Mouse (Mus musculus): ENCODE results near the gene Flywch1.

The Flywch1 gene

DNA sequence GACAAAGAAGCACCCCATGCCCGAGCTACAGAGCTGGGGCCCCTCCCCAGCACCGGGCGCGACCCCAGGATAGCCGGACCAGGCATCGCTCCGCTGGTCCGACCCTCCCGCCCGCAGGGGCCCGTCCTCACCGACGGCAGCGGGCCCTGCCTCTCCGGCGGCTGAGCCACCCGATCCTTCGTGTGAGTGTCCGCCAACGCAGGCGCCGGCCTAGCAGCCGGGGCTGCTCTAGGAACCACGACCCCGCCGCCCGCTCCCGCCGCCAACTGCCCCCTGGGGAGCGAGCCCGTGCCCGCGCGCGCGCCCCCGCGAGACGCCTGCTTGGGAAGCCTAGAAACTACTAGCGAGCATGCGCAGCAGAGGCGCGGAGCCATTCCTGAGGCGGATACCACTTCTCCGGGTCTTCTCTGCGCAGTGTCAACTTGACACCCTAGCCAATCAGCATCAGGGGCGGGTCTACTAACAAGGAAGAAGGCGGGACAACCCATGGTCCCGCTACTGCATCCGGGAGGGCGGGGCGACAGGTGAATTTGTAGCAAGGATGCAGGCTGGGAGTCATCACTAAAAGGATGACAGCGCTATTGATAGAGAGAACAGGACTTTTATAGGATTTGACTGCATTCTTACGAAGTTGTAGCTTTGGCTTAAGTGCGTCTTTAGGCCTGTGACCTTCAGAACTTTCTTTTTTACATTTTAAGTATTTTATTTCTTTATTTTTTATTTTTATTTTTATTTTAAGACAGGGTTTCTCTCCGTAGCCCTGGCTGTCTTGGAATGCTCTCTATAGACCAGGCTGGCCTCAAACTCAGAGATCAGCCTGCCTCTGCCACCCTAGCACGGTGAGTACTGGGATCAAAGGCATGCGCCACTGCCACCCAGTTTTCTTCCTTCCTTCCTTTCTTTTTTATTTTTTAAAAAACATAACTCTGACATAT is at the start of gene Flywch1:
TSS of gene Flywch1 (minus strand) at position 319 of the 935 bp plus-strand sequence.
- peak; percentile 92 to 93 for DNase-seq (ENCODE audit: low spot score in 2 of 2)

DNA sequence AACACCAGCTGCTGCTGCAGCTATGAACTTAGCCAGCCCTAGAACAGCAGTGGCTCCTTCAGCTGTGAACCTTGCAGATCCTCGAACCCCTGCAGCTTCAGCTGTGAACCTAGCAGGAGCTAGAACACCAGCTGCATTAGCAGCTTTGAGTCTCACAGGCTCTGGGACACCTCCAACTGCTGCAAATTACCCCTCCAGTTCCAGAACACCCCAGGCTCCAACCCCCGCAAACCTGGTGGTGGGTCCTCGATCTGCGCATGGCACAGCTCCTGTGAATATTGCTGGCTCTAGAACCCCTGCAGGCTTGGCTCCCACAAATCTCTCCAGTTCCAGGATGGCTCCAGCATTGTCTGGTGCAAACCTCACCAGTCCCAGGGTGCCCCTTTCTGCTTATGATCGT is 49.3 kb upstream of the Flywch1 start:
- no peak for DNase-seq (ENCODE audit: low spot score in 2 of 2)

DNA sequence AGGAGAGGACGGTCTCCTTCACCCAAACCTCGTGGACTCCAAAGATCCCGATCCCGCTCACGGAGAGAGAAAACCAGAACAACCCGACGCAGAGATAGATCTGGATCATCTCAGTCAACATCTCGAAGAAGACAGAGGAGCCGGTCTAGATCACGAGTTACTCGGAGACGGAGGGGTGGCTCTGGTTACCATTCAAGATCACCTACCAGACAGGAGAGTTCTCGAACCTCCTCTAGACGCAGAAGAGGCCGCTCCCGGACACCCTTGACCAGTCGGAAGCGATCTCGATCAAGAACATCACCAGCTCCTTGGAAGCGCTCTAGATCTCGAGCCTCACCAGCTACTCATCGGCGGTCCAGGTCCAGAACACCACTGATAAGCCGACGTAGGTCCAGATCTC is 47.8 kb upstream of the Flywch1 start:
- DNase-seq (ENCODE audit: low spot score in 2 of 2): no peak

DNA sequence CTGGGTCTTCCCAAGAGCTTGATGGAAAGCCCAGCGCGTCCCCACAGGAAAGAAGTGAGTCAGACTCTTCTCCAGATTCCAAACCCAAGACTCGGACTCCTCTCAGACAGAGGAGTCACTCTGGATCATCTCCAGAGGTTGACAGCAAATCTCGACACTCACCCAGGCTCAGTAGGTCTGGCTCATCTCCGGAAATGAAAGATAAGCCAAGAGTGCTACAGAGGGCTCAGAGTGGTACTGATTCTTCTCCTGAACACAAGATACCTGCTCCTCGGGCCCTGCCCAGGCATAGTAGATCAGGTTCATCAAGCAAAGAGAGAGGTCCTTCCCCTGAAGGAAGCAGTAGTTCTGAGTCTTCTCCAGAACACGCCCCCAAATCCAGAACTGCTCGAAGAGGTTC is 47.2 kb upstream of the Flywch1 start:
- DNase-seq (ENCODE audit: low spot score in 2 of 2): no peak

DNA sequence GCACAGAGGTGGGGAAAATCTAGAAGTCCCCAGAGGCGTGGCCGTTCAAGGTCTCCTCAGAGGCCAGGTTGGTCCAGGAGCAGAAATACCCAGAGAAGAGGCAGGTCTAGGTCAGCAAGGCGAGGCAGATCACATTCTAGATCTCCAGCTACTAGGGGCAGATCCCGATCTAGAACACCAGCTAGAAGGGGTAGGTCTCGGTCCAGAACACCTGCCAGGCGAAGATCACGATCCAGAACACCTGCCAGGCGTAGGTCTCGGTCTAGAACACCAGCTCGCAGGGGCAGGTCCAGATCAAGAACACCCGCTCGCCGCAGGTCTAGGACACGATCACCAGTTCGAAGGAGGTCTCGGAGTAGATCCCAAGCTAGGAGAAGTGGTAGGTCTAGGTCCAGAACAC is 44.2 kb upstream of the Flywch1 start:
- DNase-seq (ENCODE audit: low spot score in 2 of 2): no peak

DNA sequence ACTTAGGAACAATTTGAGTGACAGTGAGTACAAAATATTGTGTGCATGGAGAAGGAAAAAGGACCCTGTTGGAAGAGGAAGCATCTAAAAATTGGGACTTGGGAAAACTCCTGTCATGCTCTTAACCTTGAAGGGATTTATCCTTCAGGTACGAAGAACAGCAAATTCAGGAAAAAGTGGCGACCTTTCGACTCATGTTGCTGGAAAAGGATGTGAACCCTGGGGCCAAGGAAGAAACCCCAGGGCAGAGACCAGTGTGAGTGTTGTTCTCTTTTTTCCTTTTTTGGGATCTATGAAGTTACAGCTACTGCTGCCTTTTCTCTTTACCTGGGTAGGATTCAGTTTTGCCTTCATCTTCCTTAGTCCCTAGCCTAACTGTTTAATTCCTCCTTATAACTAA is 36.5 kb upstream of the Flywch1 start:
- no peak for DNase-seq (ENCODE audit: low spot score in 2 of 2)

DNA sequence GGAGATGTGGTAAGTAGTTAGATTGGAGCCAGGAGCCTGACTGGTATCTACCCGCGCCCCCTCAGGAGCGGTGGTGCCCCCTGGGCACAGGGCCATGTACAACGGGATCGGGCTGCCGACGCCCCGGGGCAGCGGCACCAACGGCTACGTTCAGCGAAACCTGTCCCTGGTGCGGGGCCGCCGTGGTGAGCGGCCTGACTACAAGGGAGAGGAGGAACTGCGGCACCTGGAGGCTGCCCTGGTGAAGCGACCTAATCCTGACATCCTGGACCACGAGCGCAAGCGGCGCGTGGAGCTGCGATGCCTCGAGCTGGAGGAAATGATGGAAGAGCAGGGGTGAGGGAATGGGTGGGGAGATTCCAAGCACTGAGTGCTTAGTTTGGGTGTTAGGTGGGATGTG is 35.5 kb upstream of the Flywch1 start:
- DNase-seq (ENCODE audit: low spot score in 2 of 2): no peak

DNA sequence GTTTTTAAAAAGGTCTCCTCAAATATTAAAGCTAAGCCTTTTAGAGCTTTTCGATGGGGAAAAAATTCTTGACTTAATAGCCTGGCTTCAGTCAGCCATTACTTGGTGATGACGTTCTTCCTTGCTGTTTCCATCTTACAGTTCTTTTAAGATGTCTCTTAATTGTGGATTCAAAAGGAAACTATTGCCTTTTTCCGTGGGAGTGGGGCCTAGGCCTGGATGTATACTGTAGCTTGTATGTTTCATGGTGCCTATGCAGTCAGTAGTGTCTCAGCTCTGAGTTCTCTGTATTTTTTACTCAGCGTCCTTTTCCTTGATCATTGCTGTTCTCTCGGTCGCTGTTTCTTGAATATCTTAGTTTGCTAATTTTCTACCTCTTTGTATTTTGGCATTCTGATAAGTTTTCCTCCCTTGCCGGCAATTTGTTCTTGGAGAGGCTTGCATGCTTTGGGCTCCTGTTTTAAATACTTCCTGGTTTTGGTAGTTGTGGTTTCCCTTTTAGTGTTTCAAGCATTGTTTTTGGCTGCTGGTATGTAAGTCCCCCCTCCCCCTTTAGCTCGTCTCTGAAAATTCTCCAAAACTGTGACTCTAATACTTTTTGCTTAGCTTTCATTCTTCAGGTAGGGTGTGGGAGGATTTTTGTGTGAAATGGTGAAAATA is 33.2 kb upstream of the Flywch1 start:
- DNase-seq (ENCODE audit: low spot score in 2 of 2): no peak

DNA sequence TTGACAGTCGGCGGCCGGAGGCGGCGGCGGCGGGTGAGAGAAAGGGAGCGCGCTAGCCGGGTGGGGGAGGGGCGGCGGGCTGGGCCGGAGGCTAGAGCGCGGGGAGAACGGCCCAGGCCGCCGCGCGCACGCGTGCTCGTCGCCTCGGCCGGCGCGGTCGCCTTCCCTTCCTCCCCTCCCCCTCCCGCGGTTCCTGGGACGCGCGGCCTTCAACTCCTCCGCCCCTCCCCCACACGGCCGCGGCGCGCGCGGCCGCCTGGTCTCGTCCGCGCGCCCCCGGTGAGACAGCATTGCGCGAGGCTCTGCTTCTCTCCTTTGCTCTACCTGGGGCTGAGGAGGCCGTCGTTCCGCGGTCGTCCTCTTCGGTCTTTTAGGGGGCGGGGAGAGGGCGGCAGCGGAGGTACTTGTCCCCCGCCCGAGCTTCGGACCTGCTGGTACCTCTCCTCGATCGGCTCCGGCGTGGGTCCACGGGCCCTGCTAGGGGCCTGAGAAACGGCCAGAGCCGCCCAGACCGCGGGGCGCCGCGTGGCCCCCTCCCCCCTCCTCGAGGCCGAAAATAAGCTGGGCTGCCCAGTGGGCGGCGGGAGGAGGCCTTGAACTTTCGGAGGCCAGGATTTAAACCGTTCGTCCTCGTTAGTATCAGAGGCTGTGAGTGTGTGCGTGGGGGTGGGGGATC is 32.1 kb upstream of the Flywch1 start:
- DNase-seq (ENCODE audit: low spot score in 2 of 2): peak; percentile 67 to 74

DNA sequence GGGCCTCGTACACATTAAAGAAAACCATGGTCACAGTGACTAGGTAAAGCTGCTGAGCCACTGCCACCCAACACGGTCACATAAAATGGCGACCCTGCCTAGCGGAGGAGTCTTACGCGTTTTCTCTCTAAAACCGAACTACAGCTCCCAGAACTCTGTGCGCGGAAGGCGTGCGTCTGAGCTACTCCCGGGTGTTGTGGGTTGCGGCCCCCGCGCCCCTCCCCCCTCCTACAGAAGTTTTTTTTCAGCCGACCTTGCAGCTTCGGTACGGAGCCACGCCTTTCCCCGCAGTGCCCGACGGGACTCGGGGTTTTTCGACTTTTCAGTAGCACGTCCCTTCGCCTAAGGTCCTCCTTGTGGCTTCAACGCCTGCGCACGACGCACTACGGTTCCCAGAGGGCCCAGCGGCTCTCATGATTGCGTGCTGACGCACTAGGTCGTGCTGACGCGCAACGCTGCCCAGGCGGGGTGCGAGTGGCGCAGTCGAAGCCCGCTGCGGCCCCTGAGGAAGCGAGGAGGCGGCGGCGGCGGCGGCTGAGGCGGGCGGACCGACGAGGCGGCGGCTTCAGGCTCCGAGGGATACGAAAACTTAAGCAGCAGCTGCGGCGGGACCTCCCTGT is 31.5 kb upstream of the Flywch1 start:
- peak; percentile 90 to 93 for DNase-seq (ENCODE audit: low spot score in 2 of 2)

DNA sequence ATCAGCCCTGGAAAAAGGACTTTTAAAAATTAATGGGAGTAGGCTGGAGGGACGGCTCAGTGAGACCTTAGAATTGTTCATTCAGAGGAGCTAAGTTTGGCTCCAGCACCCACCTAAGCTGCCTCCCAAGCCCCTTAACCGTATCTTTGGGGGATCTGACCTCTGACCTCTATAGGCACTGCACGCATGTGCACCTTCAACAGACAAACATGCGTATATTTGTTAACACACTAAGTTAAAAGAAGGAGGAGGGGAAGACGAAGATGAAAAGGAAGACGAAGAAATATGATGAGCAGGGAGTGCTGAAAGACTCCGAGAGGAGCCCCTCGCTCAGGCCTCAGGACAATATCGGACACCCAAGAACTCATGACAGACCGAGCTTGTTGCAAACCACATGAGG is 30.2 kb upstream of the Flywch1 start:
- DNase-seq (ENCODE audit: low spot score in 2 of 2): no peak

DNA sequence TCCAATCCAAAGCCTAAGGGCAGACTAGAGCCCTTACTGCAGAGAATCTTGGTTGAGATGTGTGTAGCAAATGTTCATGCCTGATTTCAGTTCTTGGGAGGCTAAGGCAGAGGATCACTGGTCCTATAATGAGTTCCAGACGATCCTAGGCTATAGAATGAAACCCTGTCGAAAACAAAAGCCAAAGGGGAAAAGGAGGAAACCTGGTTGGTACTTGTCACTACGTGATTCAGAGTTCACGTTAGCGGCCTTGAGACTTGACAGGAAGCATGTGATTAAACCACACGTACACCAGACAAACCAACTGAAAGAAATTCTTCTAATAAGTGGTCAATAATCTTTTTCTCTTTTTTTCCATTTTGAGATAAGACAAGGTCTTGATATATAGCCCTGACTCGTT is 25.9 kb upstream of the Flywch1 start:
- no peak for DNase-seq (ENCODE audit: low spot score in 2 of 2)

DNA sequence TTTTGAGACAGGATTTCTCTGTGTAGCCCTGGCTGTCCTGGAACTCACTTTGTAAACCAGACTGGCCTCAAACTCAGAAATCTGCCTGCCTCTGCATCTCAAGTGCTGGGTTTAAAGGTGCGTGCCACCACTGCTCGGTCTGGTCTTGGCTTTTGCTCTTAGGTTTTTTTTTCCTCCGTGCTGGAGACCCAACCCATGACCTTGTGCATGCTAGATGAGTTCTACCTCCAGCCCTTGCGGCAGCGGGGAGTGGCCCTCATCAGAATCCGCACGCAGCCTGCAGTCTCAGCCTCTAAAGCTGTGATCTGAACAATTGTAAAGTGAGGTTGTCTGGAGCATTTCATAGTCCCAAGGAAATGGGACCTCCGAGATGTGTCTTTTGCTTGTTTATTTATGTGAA is 23.9 kb upstream of the Flywch1 start:
- no peak for DNase-seq (ENCODE audit: low spot score in 2 of 2)

DNA sequence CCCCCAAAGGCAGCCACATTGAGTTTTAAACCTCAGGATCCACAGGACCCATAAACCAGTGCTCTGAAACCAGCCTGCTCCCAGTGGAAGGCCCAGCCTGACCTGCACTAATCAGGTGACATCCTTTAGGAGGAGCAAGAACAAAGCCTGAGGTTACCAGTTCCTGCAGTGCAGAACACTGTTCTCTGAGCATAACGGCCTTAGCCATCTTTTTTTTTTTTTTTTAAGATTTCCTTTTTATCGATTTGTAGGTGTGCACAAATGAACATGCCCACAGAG is 19.6 kb upstream of the Flywch1 start:
- DNase-seq (ENCODE audit: low spot score in 2 of 2): no peak

DNA sequence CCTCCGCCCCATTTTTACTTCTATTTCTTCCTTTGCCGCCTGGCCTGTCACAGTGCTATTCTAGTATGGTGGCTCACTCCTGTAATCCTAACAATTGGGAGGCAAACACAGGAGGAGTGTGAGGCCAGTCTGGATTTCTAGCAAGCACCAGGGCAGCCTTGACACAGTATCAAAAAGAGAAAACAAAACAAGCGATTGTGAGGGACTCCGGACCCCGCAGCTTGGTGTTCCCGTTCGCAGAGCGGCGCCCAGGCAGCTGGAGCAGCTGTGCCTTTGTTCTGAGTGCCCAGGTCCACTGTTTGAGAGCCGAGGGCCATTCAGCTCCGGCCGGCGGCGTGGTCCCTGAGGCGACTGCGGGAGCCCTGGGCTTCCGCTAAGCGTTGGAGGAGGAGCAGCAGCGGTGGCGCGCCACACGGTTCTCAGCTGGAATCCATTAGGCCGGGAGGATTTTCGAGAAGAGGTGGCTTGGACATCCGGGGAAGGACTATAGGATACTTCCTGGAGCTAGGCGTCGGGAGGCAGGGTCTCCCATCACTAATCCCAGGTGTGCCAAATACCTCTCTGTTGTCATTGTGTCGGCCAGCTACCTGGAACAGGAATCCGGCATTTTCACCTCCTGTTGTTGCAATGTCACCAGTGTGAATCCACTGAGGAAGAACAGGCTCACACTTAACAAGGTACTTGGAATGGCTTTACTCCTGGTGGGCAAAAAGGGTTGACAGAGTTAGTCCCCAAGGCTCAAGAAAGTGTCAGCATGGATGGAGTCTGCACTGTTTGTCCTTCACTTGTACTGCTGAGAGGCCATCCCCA is 19.1 kb upstream of the Flywch1 start, which contains the start of gene Srrm2:
TSS of gene Srrm2 (plus strand) at position 264 of the 810 bp plus-strand sequence.
- peak in 1 of 2 experiments; percentile 30 for DNase-seq (ENCODE audit: low spot score in 2 of 2)

DNA sequence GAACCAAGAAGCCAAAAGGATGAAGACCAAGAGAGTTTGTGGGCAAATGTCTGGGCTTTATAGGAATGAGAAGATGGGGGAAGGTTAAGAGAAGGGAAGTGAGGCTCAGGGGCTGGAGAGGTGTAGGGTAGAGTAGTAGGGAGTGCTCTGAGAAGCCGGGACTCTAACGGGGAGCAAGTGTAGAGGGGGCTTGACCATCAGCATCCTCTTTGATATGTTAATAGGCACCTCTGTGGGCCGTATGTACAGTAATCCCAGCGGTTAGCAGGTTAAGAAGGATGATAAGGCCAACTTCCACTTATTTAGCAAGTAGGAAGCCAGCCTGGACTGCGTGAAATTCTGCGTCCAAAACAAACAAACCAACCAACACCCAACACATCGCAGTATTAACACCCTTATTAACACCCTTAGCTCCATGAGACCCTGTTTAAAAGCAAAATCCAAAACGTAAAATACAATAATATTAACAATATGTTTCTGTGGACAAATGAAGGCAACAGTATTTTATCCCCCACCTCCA is 18.4 kb upstream of the Flywch1 start:
- DNase-seq (ENCODE audit: low spot score in 2 of 2): no peak

DNA sequence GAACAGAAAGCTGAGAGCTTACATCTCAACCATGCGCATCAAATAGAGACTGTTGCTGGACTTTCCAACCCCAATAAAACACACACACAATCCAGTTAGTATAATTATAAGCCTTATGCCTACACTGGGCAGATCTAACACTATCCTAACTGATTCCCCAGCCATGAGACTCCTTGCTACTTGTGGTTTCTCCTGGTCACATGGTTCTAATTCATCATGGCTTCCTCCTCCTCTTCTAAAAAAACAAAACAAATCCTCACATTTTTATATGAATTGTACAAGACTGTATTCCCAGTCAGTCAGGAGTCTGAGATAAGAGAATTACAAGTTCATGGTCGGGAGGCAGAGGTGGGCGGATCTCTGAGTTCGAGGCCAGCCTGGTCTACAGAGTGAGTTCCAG is 17.6 kb upstream of the Flywch1 start:
- DNase-seq (ENCODE audit: low spot score in 2 of 2): no peak

DNA sequence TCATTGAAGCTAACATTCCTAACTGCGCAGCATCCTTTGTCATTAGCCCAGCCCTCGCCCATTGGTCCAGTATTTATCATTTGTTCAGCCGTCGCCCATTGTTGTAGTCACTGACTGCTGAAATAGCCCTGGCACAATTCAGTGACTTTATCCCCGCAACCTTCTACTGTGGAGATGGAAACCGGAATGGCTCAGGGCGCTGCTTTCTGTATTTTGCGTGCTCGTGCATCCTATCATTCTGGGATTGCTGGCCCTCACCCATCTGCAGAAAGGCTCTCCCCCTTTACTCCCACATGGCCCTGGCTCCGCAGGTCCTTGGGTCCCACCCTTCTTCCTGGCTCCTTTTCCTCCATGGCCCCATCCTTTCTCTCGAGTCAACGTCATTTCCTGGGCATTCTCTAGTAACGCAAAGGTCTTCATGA is 15.1 kb upstream of the Flywch1 start:
- no peak for DNase-seq (ENCODE audit: low spot score in 2 of 2)

DNA sequence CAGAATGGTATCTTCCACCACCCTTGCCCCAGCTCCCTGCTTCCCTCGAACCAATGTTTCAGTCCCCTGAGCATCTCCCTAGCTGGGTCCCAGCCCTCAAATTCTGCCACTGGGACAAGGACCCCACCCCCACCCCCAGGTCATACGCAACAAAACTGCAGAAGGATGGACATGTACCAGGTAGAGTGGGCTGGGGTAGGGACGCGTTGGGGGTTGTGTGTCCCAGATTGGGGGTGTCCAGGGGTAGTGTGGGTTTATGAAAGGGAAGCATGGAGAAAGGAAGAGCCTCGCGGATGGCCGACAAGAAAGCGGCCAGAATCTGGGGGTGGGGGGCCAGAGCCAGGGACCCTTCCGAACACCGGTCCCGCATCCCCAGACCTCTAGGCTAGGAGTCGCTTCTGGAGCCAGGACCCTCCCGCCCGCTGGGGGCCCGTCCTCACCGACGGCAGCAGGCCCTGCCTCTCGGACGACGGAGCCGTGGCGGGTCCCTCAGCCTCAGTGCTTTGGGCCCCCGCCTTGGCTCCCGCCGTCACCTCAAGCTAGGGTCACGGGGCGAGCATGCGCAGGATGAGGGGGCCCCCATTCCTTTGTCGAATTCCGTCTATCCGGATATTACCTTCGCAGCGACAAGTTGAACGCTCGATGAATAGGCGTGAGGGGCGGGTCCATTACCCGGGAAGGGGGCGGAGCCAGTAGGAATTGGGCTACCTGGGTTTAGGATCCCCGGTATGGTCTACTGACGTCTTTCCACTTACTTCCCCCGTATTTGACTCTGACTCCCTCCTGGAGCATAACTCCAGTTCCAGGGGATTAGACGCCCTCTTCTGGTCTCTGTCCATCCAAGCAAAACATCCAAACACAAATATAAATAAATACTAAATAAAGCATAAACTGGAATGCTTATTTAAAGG is 14.4 kb upstream of the Flywch1 start, which contains the start of gene Flywch2:
TSS of gene Flywch2 (minus strand) at position 521 of the 911 bp plus-strand sequence.
- peak; percentile 27 to 50 for DNase-seq (ENCODE audit: low spot score in 2 of 2)

DNA sequence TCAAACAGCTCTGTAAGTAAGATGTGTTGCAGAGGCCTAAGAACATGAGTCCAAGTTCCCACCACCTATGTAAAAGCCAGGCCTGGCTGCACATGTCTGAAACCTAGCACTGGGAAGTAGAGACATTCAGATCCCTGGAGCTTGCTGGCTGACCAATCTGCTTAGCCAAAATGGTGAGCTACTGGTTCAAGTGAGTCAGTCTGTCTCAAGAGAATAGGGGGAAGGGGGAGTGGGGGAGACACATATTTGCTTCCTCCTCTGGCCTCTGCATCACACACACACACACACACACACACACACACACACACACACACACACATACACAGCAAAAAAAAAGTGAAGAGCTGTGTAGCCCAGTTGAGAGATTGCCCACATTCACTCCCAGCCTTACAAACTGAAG is 11.9 kb upstream of the Flywch1 start:
- DNase-seq (ENCODE audit: low spot score in 2 of 2): no peak

Measured in spleen, postnatal 14 days (tissue).